Mouse (Mus musculus): Measurements from ENCODE around the gene Golgb1. TPM values are rescaled to one million over a fixed set of nuclear protein-coding genes. Genes with fewer than 3 reads are reported as not detected.

Golgb1 gene
- polyA plus RNA-seq, 1 experiment from 2014 or later = 97.2 TPM

GRCm38 (mm10) chr16:36875276-36875851 lies 424 bp downstream of the Golgb1 start:
- peak; percentile 73 for ATAC-seq (ENCODE audit: low read depth)
- peak overlapping the region; percentile 77 for H3K27ac ChIP-seq (ENCODE audit: low read length)
- WGBS = under 1% methylated on average over 42 of the region's 48 CpGs
- no peaks in the 10 kb centered on the region for H3K27me3 ChIP-seq (ENCODE audit: control insufficient read depth, insufficient read depth, low read depth, low read length)
- peaks cover 8% of the 10 kb centered on the region for H3K36me3 ChIP-seq (ENCODE audit: control insufficient read depth, insufficient read depth, low read length)
- peak overlapping the region; percentile 78 for H3K4me2 ChIP-seq (ENCODE audit: low read depth, low read length)
- no peaks in the 10 kb centered on the region for H3K9me3 ChIP-seq (ENCODE audit: control insufficient read depth, low read length)
- peak overlapping the region; percentile 94 for H3K4me3 ChIP-seq (ENCODE audit: low read length)
- peaks cover 13% of the 10 kb centered on the region for H3K4me1 ChIP-seq (replicated peaks; ENCODE audit: control insufficient read depth, insufficient read depth, low read length)
- H3K9ac ChIP-seq (ENCODE audit: low read length) = peak overlapping the region; percentile 85

DNA sequence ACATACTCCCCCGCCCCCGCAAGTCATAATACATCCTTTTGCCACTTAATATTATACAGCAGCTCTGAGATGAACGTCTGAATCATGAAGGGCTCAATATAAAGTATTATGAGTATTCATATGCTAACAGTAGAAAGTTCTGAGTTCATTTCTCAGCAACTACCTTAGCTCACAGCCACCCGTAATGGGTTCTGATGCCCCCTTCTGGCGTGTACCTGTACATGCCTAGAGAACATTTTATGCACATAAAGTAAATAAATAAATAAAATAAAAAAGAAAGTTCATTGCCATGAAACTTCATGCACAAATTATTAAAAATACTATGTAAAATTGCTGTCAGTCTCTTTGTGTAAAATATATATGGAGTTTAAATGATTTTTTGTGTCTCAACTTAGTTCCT lies 2.4 kb downstream of the Golgb1 start:
- no peak overlapping the region for H3K4me3 ChIP-seq (ENCODE audit: low read length)
- H3K27me3 ChIP-seq (ENCODE audit: control insufficient read depth, insufficient read depth, low read depth, low read length) = no peaks in the 10 kb centered on the region
- H3K4me1 ChIP-seq (replicated peaks; ENCODE audit: control insufficient read depth, insufficient read depth, low read length) = peaks cover 13% of the 10 kb centered on the region
- WGBS = 64% methylated on average over 5 of the region's 5 CpGs
- H3K9me3 ChIP-seq (ENCODE audit: control insufficient read depth, low read length) = no peaks in the 10 kb centered on the region
- peaks cover under 1% of the 10 kb centered on the region for H3K36me3 ChIP-seq (ENCODE audit: control insufficient read depth, insufficient read depth, low read length)
- H3K9ac ChIP-seq (ENCODE audit: low read length) = no peak overlapping the region
- ATAC-seq (ENCODE audit: low read depth) = no peak
- no peak overlapping the region for H3K4me2 ChIP-seq (ENCODE audit: low read depth, low read length)
- no peak overlapping the region for H3K27ac ChIP-seq (ENCODE audit: low read length)

DNA sequence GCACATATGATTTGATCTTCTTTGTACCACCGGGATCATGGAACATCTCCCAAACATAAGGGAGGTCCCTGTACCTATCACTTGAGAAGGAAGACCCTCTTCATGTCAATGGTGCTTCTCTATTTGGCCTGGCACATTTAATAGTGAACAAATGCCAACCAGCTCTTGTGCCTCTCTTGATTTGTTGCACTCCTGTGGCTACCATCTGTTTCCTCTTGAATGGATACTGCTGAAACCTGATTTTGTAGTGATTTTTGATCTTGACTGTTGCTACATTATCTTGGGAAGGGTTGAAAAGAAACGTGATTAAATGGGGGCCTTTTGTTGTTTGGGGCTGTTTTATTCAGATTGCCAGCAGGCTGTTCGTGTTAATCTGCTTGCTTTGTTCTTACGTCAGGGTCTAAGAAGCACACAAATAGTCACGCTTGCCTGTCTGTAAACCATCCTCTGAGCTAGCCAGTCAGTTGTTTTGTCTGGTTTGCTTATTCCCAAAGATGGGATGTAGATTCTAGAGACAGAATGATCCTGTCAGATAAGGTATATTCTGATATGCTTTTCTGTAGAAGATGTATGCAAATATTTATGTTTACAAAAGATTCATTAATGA lies 7.9 kb downstream of the Golgb1 start:
- Histone ChIP-seq H3K27me3 (ENCODE audit: control insufficient read depth, insufficient read depth, low read depth, low read length) (no peaks in the 10 kb centered on the region), H3K36me3 (ENCODE audit: control insufficient read depth, insufficient read depth, low read length) (peaks cover 7% of the 10 kb centered on the region), H3K4me3 (ENCODE audit: low read length) (no peak overlapping the region), H3K27ac (ENCODE audit: low read length) (no peak overlapping the region), H3K9ac (ENCODE audit: low read length) (no peak overlapping the region), H3K4me1 (replicated peaks; ENCODE audit: control insufficient read depth, insufficient read depth, low read length) (peaks cover 5% of the 10 kb centered on the region; the same call in 1 of the 2 replicates), H3K4me2 (ENCODE audit: low read depth, low read length) (no peak overlapping the region), H3K9me3 (ENCODE audit: control insufficient read depth, low read length) (no peaks in the 10 kb centered on the region)
- 75% methylated on average over 5 of the region's 5 CpGs for WGBS
- no peak for ATAC-seq (ENCODE audit: low read depth)

DNA sequence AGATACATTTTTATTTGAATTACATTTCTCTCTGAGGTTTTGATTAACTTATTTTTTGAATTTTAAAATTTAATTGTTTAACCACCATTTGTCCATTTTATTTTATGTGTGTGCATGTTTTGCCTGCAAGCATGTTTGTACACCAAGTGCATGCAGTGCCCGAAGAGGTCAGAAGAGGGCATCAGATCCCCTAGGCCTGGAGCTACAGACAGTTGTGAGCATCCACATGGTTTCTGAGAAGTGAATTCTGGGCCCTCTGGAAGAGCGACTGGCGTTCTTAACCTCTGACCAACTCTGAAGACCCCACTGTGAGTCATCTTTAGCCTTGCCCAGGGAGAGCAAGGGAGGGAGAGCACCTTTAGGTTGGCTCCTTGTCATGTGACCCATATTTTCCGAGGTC lies 9.9 kb downstream of the Golgb1 start:
- Histone ChIP-seq H3K36me3 (ENCODE audit: control insufficient read depth, insufficient read depth, low read length) (peaks cover 7% of the 10 kb centered on the region), H3K9me3 (ENCODE audit: control insufficient read depth, low read length) (no peaks in the 10 kb centered on the region), H3K9ac (ENCODE audit: low read length) (no peak overlapping the region), H3K4me2 (ENCODE audit: low read depth, low read length) (no peak overlapping the region), H3K27me3 (ENCODE audit: control insufficient read depth, insufficient read depth, low read depth, low read length) (no peaks in the 10 kb centered on the region), H3K27ac (ENCODE audit: low read length) (no peak overlapping the region), H3K4me1 (replicated peaks; ENCODE audit: control insufficient read depth, insufficient read depth, low read length) (no peaks in the 10 kb centered on the region), H3K4me3 (ENCODE audit: low read length) (no peak overlapping the region)
- WGBS = 85% methylated on average over 4 of the region's 4 CpGs
- no peak for ATAC-seq (ENCODE audit: low read depth)

GRCm38 (mm10) chr16:36885912-36886311 lies 11.0 kb downstream of the Golgb1 start:
- Histone ChIP-seq H3K27me3 (ENCODE audit: control insufficient read depth, insufficient read depth, low read depth, low read length) (no peaks in the 10 kb centered on the region), H3K27ac (ENCODE audit: low read length) (no peak overlapping the region), H3K4me2 (ENCODE audit: low read depth, low read length) (no peak overlapping the region), H3K4me3 (ENCODE audit: low read length) (no peak overlapping the region), H3K9ac (ENCODE audit: low read length) (no peak overlapping the region), H3K9me3 (ENCODE audit: control insufficient read depth, low read length) (no peaks in the 10 kb centered on the region), H3K36me3 (ENCODE audit: control insufficient read depth, insufficient read depth, low read length) (peaks cover 7% of the 10 kb centered on the region), H3K4me1 (replicated peaks; ENCODE audit: control insufficient read depth, insufficient read depth, low read length) (no peaks in the 10 kb centered on the region)
- 91% methylated on average over 11 of the region's 11 CpGs for WGBS
- no peak for ATAC-seq (ENCODE audit: low read depth)

- ATAC-seq (ENCODE audit: low read depth) = no peak
- Histone ChIP-seq H3K27ac (ENCODE audit: low read length) (no peak overlapping the region), H3K4me2 (ENCODE audit: low read depth, low read length) (no peak overlapping the region), H3K27me3 (ENCODE audit: control insufficient read depth, insufficient read depth, low read depth, low read length) (no peaks in the 10 kb centered on the region), H3K9ac (ENCODE audit: low read length) (no peak overlapping the region), H3K4me1 (replicated peaks; ENCODE audit: control insufficient read depth, insufficient read depth, low read length) (no peaks in the 10 kb centered on the region), H3K9me3 (ENCODE audit: control insufficient read depth, low read length) (no peaks in the 10 kb centered on the region), H3K36me3 (ENCODE audit: control insufficient read depth, insufficient read depth, low read length) (peaks cover 14% of the 10 kb centered on the region), H3K4me3 (ENCODE audit: low read length) (no peak overlapping the region)
- 85% methylated on average over 5 of the region's 5 CpGs for WGBS
These were observed 12.6 kb downstream of the Golgb1 start for GRCm38 (mm10) chr16:36887546-36887945.

- H3K4me1 ChIP-seq (replicated peaks; ENCODE audit: control insufficient read depth, insufficient read depth, low read length) = no peaks in the 10 kb centered on the region
- no peak for ATAC-seq (ENCODE audit: low read depth)
- no peaks in the 10 kb centered on the region for H3K9me3 ChIP-seq (ENCODE audit: control insufficient read depth, low read length)
- no peak overlapping the region for H3K9ac ChIP-seq (ENCODE audit: low read length)
- H3K36me3 ChIP-seq (ENCODE audit: control insufficient read depth, insufficient read depth, low read length) = peaks cover 24% of the 10 kb centered on the region
- no peaks in the 10 kb centered on the region for H3K27me3 ChIP-seq (ENCODE audit: control insufficient read depth, insufficient read depth, low read depth, low read length)
- 91% methylated on average over 3 of the region's 3 CpGs for WGBS
- H3K4me2 ChIP-seq (ENCODE audit: low read depth, low read length) = no peak overlapping the region
- no peak overlapping the region for H3K4me3 ChIP-seq (ENCODE audit: low read length)
- no peak overlapping the region for H3K27ac ChIP-seq (ENCODE audit: low read length)
These were observed 15.6 kb downstream of the Golgb1 start for GRCm38 (mm10) chr16:36890559-36890958.

- ATAC-seq (ENCODE audit: low read depth) = no peak
These were observed 16.5 kb downstream of the Golgb1 start for GRCm38 (mm10) chr16:36891415-36891814.

GRCm38 (mm10) chr16:36893317-36893716 lies 18.4 kb downstream of the Golgb1 start:
- peaks cover 26% of the 10 kb centered on the region for H3K36me3 ChIP-seq (ENCODE audit: control insufficient read depth, insufficient read depth, low read length)
- 92% methylated on average over 10 of the region's 10 CpGs for WGBS

More at GRCm38 (mm10) chr16:36891415-36891814, 16.5 kb downstream of the Golgb1 start:
- Histone ChIP-seq H3K4me2 (ENCODE audit: low read depth, low read length) (no peak overlapping the region), H3K9ac (ENCODE audit: low read length) (no peak overlapping the region), H3K27me3 (ENCODE audit: control insufficient read depth, insufficient read depth, low read depth, low read length) (no peaks in the 10 kb centered on the region), H3K36me3 (ENCODE audit: control insufficient read depth, insufficient read depth, low read length) (peaks cover 24% of the 10 kb centered on the region), H3K9me3 (ENCODE audit: control insufficient read depth, low read length) (no peaks in the 10 kb centered on the region), H3K4me1 (replicated peaks; ENCODE audit: control insufficient read depth, insufficient read depth, low read length) (no peaks in the 10 kb centered on the region), H3K27ac (ENCODE audit: low read length) (no peak overlapping the region), H3K4me3 (ENCODE audit: low read length) (no peak overlapping the region)
- WGBS = 95% methylated on average over 4 of the region's 4 CpGs

More at GRCm38 (mm10) chr16:36893317-36893716, 18.4 kb downstream of the Golgb1 start:
- H3K4me2 ChIP-seq (ENCODE audit: low read depth, low read length) = no peak overlapping the region
- no peak overlapping the region for H3K4me3 ChIP-seq (ENCODE audit: low read length)
- no peaks in the 10 kb centered on the region for H3K9me3 ChIP-seq (ENCODE audit: control insufficient read depth, low read length)
- H3K27me3 ChIP-seq (ENCODE audit: control insufficient read depth, insufficient read depth, low read depth, low read length) = no peaks in the 10 kb centered on the region
- H3K27ac ChIP-seq (ENCODE audit: low read length) = no peak overlapping the region
- H3K9ac ChIP-seq (ENCODE audit: low read length) = no peak overlapping the region
- no peak for ATAC-seq (ENCODE audit: low read depth)
- no peaks in the 10 kb centered on the region for H3K4me1 ChIP-seq (replicated peaks; ENCODE audit: control insufficient read depth, insufficient read depth, low read length)

Data from lung, embryonic 16.5 days (tissue).